Mouse (Mus musculus) neural tube, embryonic 15.5 days (tissue): ENCODE measurements around the gene Kctd6. TPM values are rescaled to one million over a fixed set of nuclear protein-coding genes. Genes with fewer than 3 reads are reported as not detected.
A peak's percentile ranks its signal among the peaks of the same experiment; 100 is the strongest.

ENCODE experiments used
- ATAC-seq: fragments of 200-750 bp; cut with Nextera tagmentation; 2 replicates; pipeline ENCODE4 v1.8.0; 2017; ENCODE audit warnings: mild to moderate bottlenecking, moderate TSS enrichment, moderate library complexity; ENCODE audit not compliant: low FRiP score
- H3K27ac ChIP-seq: fragments of 300-500 bp; sonication (generic); replicated peaks from 2 replicates; pipeline ENCODE4 v1.5.1; 2015; ENCODE audit warnings: mild to moderate bottlenecking, inconsistent platforms
- H3K27me3 ChIP-seq: fragments of 300-500 bp; sonication (generic); replicated peaks from 2 replicates; pipeline ENCODE4 v1.6.1; 2015; ENCODE audit warnings: inconsistent platforms
- H3K36me3 ChIP-seq: fragments of 300-500 bp; sonication (generic); 2 replicates; pipeline ENCODE4 v1.6.1; 2015; ENCODE audit warnings: inconsistent platforms
- H3K4me1 ChIP-seq: fragments of 300-500 bp; sonication (generic); 2 replicates; pipeline ENCODE4 v1.6.1; 2015; ENCODE audit warnings: inconsistent platforms
- H3K4me2 ChIP-seq: fragments of 300-500 bp; sonication (generic); 2 replicates; pipeline ENCODE4 v1.6.1; 2015; ENCODE audit warnings: inconsistent platforms, mild to moderate bottlenecking, moderate library complexity
- H3K4me3 ChIP-seq: fragments of 300-500 bp; sonication (generic); replicated peaks from 2 replicates; pipeline ENCODE4 v1.5.1; 2015; ENCODE audit warnings: mild to moderate bottlenecking, inconsistent platforms
- H3K9ac ChIP-seq: fragments of 300-500 bp; sonication (generic); replicated peaks from 2 replicates; pipeline ENCODE4 v1.6.1; 2015; ENCODE audit warnings: mild to moderate bottlenecking, inconsistent platforms
- H3K9me3 ChIP-seq: fragments of 300-500 bp; sonication (generic); replicated peaks from 2 replicates; pipeline ENCODE4 v1.6.1; 2016; ENCODE audit warnings: inconsistent platforms
- WGBS: fragments of 180-500 bp; shearing (Covaris S2); methylation state at CpG from one replicate; pipeline ENCODE4 v1.1.7; 2015; ENCODE audit warnings: mixed read lengths; 5-methylcytosine and 5-hydroxymethylcytosine counted together
- polyA plus RNA-seq: library from polyadenylated mRNA; unstranded; fragments of >200 nt; fragmentation: Nextera tagmentation; extraction: Ambion mirVana; gene quantifications from 2 replicates; pipeline ENCODE4 v1.2.1, GENCODE M21; 2015

The Kctd6 gene
- polyA plus RNA-seq, 1 experiment from 2014 or later, result 22.5 TPM

- no peak for ATAC-seq
- H3K4me3 ChIP-seq, result no peak overlapping the region
- H3K36me3 ChIP-seq, result no peaks in the 10 kb centered on the region
- no peak overlapping the region for H3K27ac ChIP-seq
- peak overlapping the region; percentile 85 for H3K4me2 ChIP-seq
- 67% methylated on average over 5 of the region's 5 CpGs for WGBS
- H3K9ac ChIP-seq, result no peak overlapping the region
- H3K27me3 ChIP-seq, result no peaks in the 10 kb centered on the region
- H3K4me1 ChIP-seq, result peaks cover 43% of the 10 kb centered on the region
- no peaks in the 10 kb centered on the region for H3K9me3 ChIP-seq
Measured at GRCm38 (mm10) chr14:8216100-8216499, 2.2 kb downstream of the Kctd6 start.

- H3K36me3 ChIP-seq, result peaks cover 6% of the 10 kb centered on the region; the same call in 1 of the 2 replicates
- no peaks in the 10 kb centered on the region for H3K27me3 ChIP-seq
- no peak overlapping the region for H3K9ac ChIP-seq
- peak overlapping the region; percentile 25; the same call in 1 of the 2 replicates for H3K4me2 ChIP-seq
- WGBS, result 35% methylated on average over 7 of the region's 7 CpGs
- H3K4me3 ChIP-seq, result no peak overlapping the region
- no peaks in the 10 kb centered on the region for H3K9me3 ChIP-seq
- peak overlapping the region; percentile 66 for H3K27ac ChIP-seq
- no peak for ATAC-seq
- H3K4me1 ChIP-seq, result peaks cover 43% of the 10 kb centered on the region
Measured at GRCm38 (mm10) chr14:8218238-8218637, 4.3 kb downstream of the Kctd6 start.

GRCm38 (mm10) chr14:8218730-8219380 is 4.9 kb downstream of the Kctd6 start:
- Histone ChIP-seq H3K4me2 (peak overlapping the region; percentile 25; the same call in 1 of the 2 replicates), H3K36me3 (peaks cover 10% of the 10 kb centered on the region; the same call in 1 of the 2 replicates), H3K27me3 (no peaks in the 10 kb centered on the region), H3K9me3 (no peaks in the 10 kb centered on the region), H3K4me3 (no peak overlapping the region), H3K4me1 (peaks cover 43% of the 10 kb centered on the region), H3K27ac (peak overlapping the region; percentile 66), H3K9ac (0 out of 2 replicates have a peak overlapping the region, but pooled peaks have one; percentile 1)
- 12% methylated on average over 10 of the region's 10 CpGs for WGBS
- no peak for ATAC-seq

- no peak overlapping the region for H3K4me2 ChIP-seq
Measured at GRCm38 (mm10) chr14:8219876-8220275, 5.9 kb downstream of the Kctd6 start.

GRCm38 (mm10) chr14:8220306-8220705 is 6.4 kb downstream of the Kctd6 start:
- Histone ChIP-seq H3K4me2 (no peak overlapping the region), H3K27ac (no peak overlapping the region), H3K4me1 (peaks cover 34% of the 10 kb centered on the region), H3K9me3 (no peaks in the 10 kb centered on the region), H3K4me3 (no peak overlapping the region), H3K9ac (no peak overlapping the region), H3K36me3 (peaks cover 13% of the 10 kb centered on the region; the same call in 1 of the 2 replicates), H3K27me3 (no peaks in the 10 kb centered on the region)
- ATAC-seq, result no peak
- WGBS, result 64% methylated on average over 7 of the region's 7 CpGs

More at GRCm38 (mm10) chr14:8219876-8220275, 5.9 kb downstream of the Kctd6 start:
- Histone ChIP-seq H3K4me1 (peaks cover 38% of the 10 kb centered on the region), H3K36me3 (peaks cover 13% of the 10 kb centered on the region; the same call in 1 of the 2 replicates), H3K9ac (no peak overlapping the region), H3K4me3 (no peak overlapping the region), H3K27me3 (no peaks in the 10 kb centered on the region), H3K27ac (no peak overlapping the region), H3K9me3 (no peaks in the 10 kb centered on the region)
- ATAC-seq, result no peak
- 50% methylated on average over 11 of the region's 11 CpGs for WGBS

GRCm38 (mm10) chr14:8220912-8221311 is 7.0 kb downstream of the Kctd6 start:
- Histone ChIP-seq H3K4me2 (no peak overlapping the region), H3K9ac (no peak overlapping the region), H3K27ac (no peak overlapping the region), H3K4me3 (no peak overlapping the region), H3K4me1 (peaks cover 28% of the 10 kb centered on the region), H3K27me3 (no peaks in the 10 kb centered on the region), H3K36me3 (peaks cover 13% of the 10 kb centered on the region; the same call in 1 of the 2 replicates), H3K9me3 (no peaks in the 10 kb centered on the region)
- no peak for ATAC-seq
- 94% methylated on average over 2 of the region's 2 CpGs for WGBS

- ATAC-seq, result no peak
- Histone ChIP-seq H3K4me3 (no peak overlapping the region), H3K27ac (no peak overlapping the region), H3K9me3 (no peaks in the 10 kb centered on the region), H3K27me3 (no peaks in the 10 kb centered on the region), H3K9ac (no peak overlapping the region), H3K4me1 (peaks cover 21% of the 10 kb centered on the region), H3K36me3 (peaks cover 13% of the 10 kb centered on the region; the same call in 1 of the 2 replicates), H3K4me2 (no peak overlapping the region)
- WGBS, result 96% methylated on average over 16 of the region's 16 CpGs
Measured at GRCm38 (mm10) chr14:8222561-8222960, 8.6 kb downstream of the Kctd6 start.

GRCm38 (mm10) chr14:8223506-8224293 is 9.8 kb downstream of the Kctd6 start:
- H3K27me3 ChIP-seq, result no peaks in the 10 kb centered on the region
- H3K36me3 ChIP-seq, result peaks cover 13% of the 10 kb centered on the region; the same call in 1 of the 2 replicates
- 88% methylated on average over 10 of the region's 10 CpGs for WGBS
- no peak for ATAC-seq
- H3K4me1 ChIP-seq, result peaks cover 12% of the 10 kb centered on the region
- no peak overlapping the region for H3K4me2 ChIP-seq
- H3K9ac ChIP-seq, result no peak overlapping the region
- no peak overlapping the region for H3K27ac ChIP-seq
- H3K9me3 ChIP-seq, result no peaks in the 10 kb centered on the region
- no peak overlapping the region for H3K4me3 ChIP-seq

GRCm38 (mm10) chr14:8224805-8225204 is 10.9 kb downstream of the Kctd6 start:
- Histone ChIP-seq H3K9me3 (no peaks in the 10 kb centered on the region), H3K36me3 (peaks cover 13% of the 10 kb centered on the region; the same call in 1 of the 2 replicates), H3K4me3 (no peak overlapping the region), H3K4me1 (peaks cover 3% of the 10 kb centered on the region), H3K4me2 (no peak overlapping the region), H3K9ac (no peak overlapping the region), H3K27ac (no peak overlapping the region), H3K27me3 (no peaks in the 10 kb centered on the region)
- 85% methylated on average over 2 of the region's 2 CpGs for WGBS
- no peak for ATAC-seq

- 88% methylated on average over 9 of the region's 9 CpGs for WGBS
- H3K9ac ChIP-seq, result no peak overlapping the region
- no peak overlapping the region for H3K4me3 ChIP-seq
- ATAC-seq, result no peak
- H3K9me3 ChIP-seq, result no peaks in the 10 kb centered on the region
- no peak overlapping the region for H3K27ac ChIP-seq
- no peak overlapping the region for H3K4me2 ChIP-seq
- H3K4me1 ChIP-seq, result no peaks in the 10 kb centered on the region
- H3K36me3 ChIP-seq, result no peaks in the 10 kb centered on the region
- no peaks in the 10 kb centered on the region for H3K27me3 ChIP-seq
Measured at GRCm38 (mm10) chr14:8229367-8230019, 15.6 kb downstream of the Kctd6 start.

- ATAC-seq, result no peak
- WGBS, result 88% methylated on average over 6 of the region's 6 CpGs
Measured at GRCm38 (mm10) chr14:8232155-8232910, 18.4 kb downstream of the Kctd6 start.

More at GRCm38 (mm10) chr14:8232155-8232910, 18.4 kb downstream of the Kctd6 start:
- no peak overlapping the region for H3K4me2 ChIP-seq
- H3K9ac ChIP-seq, result no peak overlapping the region
- H3K36me3 ChIP-seq, result no peaks in the 10 kb centered on the region
- no peaks in the 10 kb centered on the region for H3K27me3 ChIP-seq
- H3K4me1 ChIP-seq, result no peaks in the 10 kb centered on the region
- no peaks in the 10 kb centered on the region for H3K9me3 ChIP-seq
- H3K27ac ChIP-seq, result no peak overlapping the region
- no peak overlapping the region for H3K4me3 ChIP-seq
